Mouse (Mus musculus): ENCODE measurements at regions not wholly inside any gene's neighbourhood (a gene's known extent, or its start where the extent isn't known, plus 50 kb on each side); places are given as distances from the start of the nearest gene placed in this dataset.

- no peak for DNase-seq (ENCODE audit: low spot score in 2 of 2)
Observed at GRCm38 (mm10) chr4:31909086-31909673, 54.7 kb upstream of the Map3k7 start.

All from layer of hippocampus, adult 8-10 months (tissue).